Mouse (Mus musculus): Measurements from ENCODE around the gene Hypk.

Gene Hypk

GRCm38 (mm10) chr2:121507173-121507950 lies 54.3 kb downstream of the Hypk start:
- no peak for DNase-seq

GRCm38 (mm10) chr2:121507951-121508330 lies 54.9 kb downstream of the Hypk start:
- DNase-seq, result no peak

Data from spleen, adult 18-20 months (tissue).